Mouse (Mus musculus) heart, postnatal 0 days (tissue): Measurements from ENCODE around the gene Zic2.

Experiments used
- CTCF ChIP-seq: IDR thresholded peaks from 2 replicates; pipeline ENCODE4 v1.5.1; 2016; ENCODE audit warnings: antibody characterized with exemption, control low read depth, low read depth
- EP300 ChIP-seq: IDR thresholded peaks from 2 replicates; pipeline ENCODE4 v1.6.1; 2016; ENCODE audit warnings: antibody characterized with exemption, low read depth

DNA sequence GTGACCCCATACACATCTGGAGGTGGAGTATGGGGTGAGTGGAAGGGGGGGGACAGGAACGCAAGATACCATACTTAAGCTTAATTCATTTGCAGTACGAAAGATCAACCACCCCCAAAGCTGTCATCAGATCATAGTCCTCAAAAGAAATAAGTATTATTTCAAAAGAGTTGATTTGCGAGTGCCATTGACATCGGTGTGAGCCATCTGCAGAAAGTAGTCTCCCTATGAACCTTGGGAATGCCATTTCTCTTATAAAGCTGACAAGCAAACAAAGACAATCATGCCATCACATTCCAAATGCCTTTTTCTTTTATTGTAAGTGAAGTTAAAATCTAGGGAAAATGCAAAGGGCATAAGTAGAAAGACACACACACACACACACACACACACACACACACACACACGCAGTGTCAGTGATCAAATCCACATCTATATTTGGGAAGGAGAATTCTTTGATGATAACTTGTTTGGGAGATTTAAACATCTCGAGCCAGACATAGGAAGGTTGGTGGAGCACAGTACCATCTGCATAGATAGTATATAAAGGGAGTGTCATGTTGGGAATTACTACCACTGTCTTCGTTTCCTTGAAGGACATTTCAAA, 8.4 kb upstream of the Zic2 start:
- TF ChIP-seq CTCF (no peak), EP300 (no peak)
